In genomic region chr19:28448811-28449210, GRCm38 (mm10) we compare ENCODE assay signal across 15 mouse cellular contexts.
"Had no signal": no experiment of that assay in that cellular context is flagged by ENCODE, and none has a peak within 500 bp of the region (broad histone marks: within the 10 kb centered on the region; RNA-seq: fewer than 3 reads in every experiment).

No protein-coding gene starts in this region.

- H3K9me3 ChIP-seq: limb, embryonic 12.5 days; midbrain, embryonic 12.5 days; neural tube, embryonic 13.5 days had no signal

- ATAC-seq: midbrain, embryonic 16.5 days had no signal

- H3K27me3 ChIP-seq: limb, embryonic 12.5 days; megakaryocyte, embryonic 14.5 days; midbrain, embryonic 12.5 days; neural tube, embryonic 13.5 days had no signal

- H3K4me3 ChIP-seq: limb, embryonic 12.5 days; megakaryocyte, embryonic 14.5 days; midbrain, embryonic 12.5 days; neural tube, embryonic 13.5 days had no signal

- DNase-seq: kidney, postnatal 36 days; lung, adult 2 months; lung, postnatal 14 days; retina, postnatal 1 day; right cerebral cortex, postnatal 4 days; spleen, adult 18-20 months; thymus, adult 18-20 months; thymus, postnatal 14 days had no signal

- H3K9ac ChIP-seq: limb, embryonic 12.5 days; liver, embryonic 14.5 days; midbrain, embryonic 12.5 days; neural tube, embryonic 13.5 days had no signal

- H3K36me3 ChIP-seq: limb, embryonic 12.5 days; midbrain, embryonic 12.5 days; neural tube, embryonic 13.5 days had no signal

- H3K4me2 ChIP-seq: limb, embryonic 12.5 days; midbrain, embryonic 12.5 days; neural tube, embryonic 13.5 days had no signal

- H3K27ac ChIP-seq: liver, embryonic 14.5 days; macrophage; midbrain, embryonic 12.5 days; neural tube, embryonic 13.5 days had no signal

- H3K4me1 ChIP-seq: megakaryocyte, embryonic 14.5 days had no signal
